Mouse (Mus musculus): ENCODE measurements around the gene Tnfrsf14. TPM values are rescaled to one million over a fixed set of nuclear protein-coding genes. Genes with fewer than 3 reads are reported as not detected.
A peak's percentile ranks its signal among the peaks of the same experiment; 100 is the strongest.

Gene Tnfrsf14
- polyA plus RNA-seq, 1 experiment: 19.4 TPM

DNA sequence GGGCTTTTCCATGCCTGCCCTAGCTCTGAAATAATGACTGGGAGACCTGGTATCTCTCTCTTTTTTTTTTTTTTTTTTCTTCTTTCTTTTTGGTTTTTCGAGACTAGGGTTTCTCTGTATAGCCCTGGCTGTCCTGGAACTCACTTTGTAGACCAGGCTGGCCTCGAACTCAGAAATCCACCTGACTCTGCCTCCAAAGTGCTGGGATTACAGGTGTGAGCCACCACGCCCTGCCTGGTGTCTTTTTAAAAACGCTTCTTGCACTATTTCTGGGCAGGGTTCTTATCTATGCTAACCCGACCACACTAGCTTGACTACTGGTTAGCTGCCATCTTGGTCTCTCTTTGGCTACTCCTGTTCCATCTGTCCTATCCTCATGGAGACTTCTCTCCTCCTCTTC lies 19.9 kb downstream of the Tnfrsf14 start:
- Histone ChIP-seq H3K36me3 (ENCODE audit: control insufficient read depth, insufficient read depth, low read length) (no peaks in the 10 kb centered on the region), H3K4me3 (ENCODE audit: insufficient read depth, low read depth, low read length) (no peak overlapping the region), H3K4me1 (ENCODE audit: control insufficient read depth, insufficient read depth, low read length) (no peaks in the 10 kb centered on the region), H3K27ac (ENCODE audit: insufficient read depth, low read depth, low read length) (no peak overlapping the region), H3K27me3 (replicated peaks; ENCODE audit: control insufficient read depth, insufficient read depth, low read length) (no peaks in the 10 kb centered on the region)
- TF ChIP-seq POLR2A (IDR thresholded peaks at IDR 0.05; ENCODE audit: low read depth, low read length) (no peak), CTCF (conservative IDR thresholded peaks at IDR 0.05; ENCODE audit: insufficient read depth, insufficient read length, low read depth, low read length) (no peak)
- WGBS: 91% methylated on average over 5 of the region's 5 CpGs
- no peak for DNase-seq

DNA sequence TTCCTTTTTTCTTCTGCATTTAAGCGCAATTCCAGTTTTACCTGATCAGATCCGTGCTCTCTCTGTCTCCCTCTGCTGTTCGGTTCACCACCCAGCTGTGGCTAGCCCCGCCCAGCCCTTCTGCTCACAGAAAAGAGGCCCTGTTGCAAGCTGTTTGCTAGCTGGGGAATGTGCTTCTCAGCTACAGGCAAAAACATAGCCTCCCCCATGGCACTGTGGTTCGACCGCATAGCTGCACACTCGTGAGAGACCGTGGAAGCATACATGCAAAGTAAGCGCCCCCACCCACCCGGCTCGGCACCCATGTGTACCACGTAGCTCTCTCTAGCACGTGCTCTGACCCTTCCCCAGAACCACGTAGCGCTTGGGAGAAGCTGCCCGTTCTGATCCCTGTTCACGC lies 20.5 kb downstream of the Tnfrsf14 start:
- Histone ChIP-seq H3K36me3 (ENCODE audit: control insufficient read depth, insufficient read depth, low read length) (no peaks in the 10 kb centered on the region), H3K27ac (ENCODE audit: insufficient read depth, low read depth, low read length) (no peak overlapping the region), H3K4me1 (ENCODE audit: control insufficient read depth, insufficient read depth, low read length) (no peaks in the 10 kb centered on the region), H3K27me3 (replicated peaks; ENCODE audit: control insufficient read depth, insufficient read depth, low read length) (no peaks in the 10 kb centered on the region), H3K4me3 (ENCODE audit: insufficient read depth, low read depth, low read length) (no peak overlapping the region)
- WGBS: 38% methylated on average over 17 of the region's 17 CpGs
- DNase-seq: peak; percentile 73
- TF ChIP-seq CTCF (conservative IDR thresholded peaks at IDR 0.05; ENCODE audit: insufficient read depth, insufficient read length, low read depth, low read length) (peak; percentile 85), POLR2A (IDR thresholded peaks at IDR 0.05; ENCODE audit: low read depth, low read length) (no peak)

DNA sequence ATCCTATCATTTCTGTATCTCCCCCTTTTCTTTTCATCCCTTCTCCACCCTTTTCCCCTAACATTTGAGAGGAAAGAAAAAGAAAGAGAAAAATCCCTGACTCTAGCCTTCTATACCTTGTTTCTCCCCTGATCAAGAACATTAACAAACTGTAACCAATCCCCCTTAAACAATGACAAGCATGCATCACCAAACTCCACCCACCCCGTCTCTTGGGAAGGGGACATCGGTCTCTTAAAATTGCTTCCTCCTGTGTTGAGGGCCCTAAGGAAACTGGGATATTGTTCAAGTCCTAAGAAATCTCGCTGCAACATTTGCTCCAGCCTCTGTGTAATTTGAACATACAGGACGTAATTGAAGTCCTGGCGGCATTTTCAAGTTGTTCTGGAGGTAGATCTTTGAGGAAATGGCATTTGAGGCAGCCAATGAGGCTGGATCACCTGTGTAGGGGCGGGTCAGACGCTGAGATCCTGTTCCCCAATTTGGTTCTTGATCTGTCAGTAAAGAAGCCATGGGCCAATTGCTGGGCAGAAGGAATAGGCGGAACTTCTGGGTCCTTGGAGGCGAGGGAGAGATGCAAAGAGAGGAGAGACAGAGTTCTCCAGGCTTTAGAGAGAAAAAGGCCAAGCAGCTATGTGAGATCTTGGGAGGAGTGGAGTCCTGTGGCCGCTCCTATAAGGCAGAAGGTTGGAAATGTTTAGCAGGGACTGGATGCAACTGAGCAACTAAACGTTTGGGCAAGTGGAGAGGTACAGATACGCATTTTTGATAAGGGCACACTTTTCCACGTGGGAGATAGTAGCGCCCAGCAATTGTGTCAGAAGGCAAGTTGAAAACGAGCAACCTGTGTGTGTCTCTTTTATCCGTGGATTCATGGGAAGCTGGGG lies 23.9 kb downstream of the Tnfrsf14 start:
- Histone ChIP-seq H3K27me3 (replicated peaks; ENCODE audit: control insufficient read depth, insufficient read depth, low read length) (no peaks in the 10 kb centered on the region), H3K27ac (ENCODE audit: insufficient read depth, low read depth, low read length) (no peak overlapping the region), H3K4me3 (ENCODE audit: insufficient read depth, low read depth, low read length) (no peak overlapping the region; the same call in 1 of the 2 replicates), H3K36me3 (ENCODE audit: control insufficient read depth, insufficient read depth, low read length) (no peaks in the 10 kb centered on the region), H3K4me1 (ENCODE audit: control insufficient read depth, insufficient read depth, low read length) (no peaks in the 10 kb centered on the region)
- 2% methylated on average over 16 of the region's 16 CpGs for WGBS
- peak; percentile 94 for DNase-seq
- TF ChIP-seq CTCF (conservative IDR thresholded peaks at IDR 0.05; ENCODE audit: insufficient read depth, insufficient read length, low read depth, low read length) (no peak), POLR2A (IDR thresholded peaks at IDR 0.05; ENCODE audit: low read depth, low read length) (no peak)

DNA sequence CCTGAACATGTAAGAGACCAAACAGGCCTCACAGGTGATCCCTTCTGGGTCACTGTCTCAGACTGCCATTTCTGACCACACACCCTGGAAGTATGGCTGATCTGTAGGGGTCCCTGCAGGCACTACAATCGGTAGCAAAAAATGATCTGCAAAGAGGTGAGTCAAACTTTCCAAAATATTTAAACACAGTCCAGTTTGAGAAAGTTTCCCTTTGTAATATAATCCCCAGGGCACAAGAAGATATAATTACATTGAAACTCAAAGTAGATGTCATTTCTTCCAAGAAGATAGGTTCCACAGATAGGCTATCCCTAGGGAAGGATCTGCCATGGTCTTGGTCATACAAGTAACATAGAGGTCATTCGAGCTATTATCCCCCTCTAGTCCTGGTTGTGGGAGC lies 26.0 kb downstream of the Tnfrsf14 start:
- TF ChIP-seq POLR2A (IDR thresholded peaks at IDR 0.05; ENCODE audit: low read depth, low read length) (no peak), CTCF (conservative IDR thresholded peaks at IDR 0.05; ENCODE audit: insufficient read depth, insufficient read length, low read depth, low read length) (no peak)
- DNase-seq: no peak
- WGBS: 84% methylated on average over 2 of the region's 2 CpGs

DNA sequence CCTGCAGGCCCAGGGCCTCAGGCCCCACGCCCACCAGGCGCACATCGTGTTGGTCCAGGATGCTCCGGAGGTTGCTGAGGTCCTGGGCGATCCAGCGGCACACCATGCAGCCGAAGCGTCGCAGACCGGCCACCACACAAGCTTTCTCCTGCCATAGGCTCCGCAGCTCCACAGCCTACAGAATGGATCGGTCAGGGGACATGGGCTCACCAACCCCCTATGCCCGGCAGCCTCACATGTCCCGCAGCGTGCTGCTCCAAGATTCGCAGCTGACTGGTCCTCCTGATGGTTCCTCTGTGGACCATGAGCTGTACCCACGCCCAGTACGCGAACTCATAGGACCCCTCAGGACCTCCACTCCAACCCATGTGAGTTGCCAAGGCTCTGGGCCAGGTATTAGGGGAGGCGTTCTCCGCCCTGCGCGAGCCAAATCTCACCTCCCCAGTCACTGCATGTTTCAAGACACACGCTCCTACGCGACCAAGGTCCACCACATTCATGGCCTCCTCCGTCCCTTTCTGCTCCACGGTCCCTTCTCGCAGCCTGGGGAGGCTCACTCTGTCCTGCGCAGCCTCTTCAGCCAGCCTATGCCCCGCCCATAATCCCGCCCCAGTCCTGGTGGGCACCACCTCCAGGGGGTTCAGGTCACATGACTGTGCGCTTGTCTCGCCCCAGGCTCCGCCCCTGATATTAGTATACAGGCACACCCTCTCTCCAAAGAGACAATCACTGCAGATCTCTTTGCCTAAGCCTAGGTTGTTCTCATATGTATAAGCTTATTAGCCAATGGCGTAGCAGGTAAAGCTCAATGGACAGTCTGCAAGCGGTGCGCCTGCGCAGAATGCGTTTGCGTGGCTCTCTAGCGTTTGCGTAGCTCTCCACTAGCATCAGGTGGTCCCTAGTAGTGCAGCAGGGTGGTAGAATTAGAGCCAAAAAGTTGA lies 29.6 kb downstream of the Tnfrsf14 start, which contains the start of gene Fam213b:
Gene Fam213b, minus strand, starts transcription at position 630 of the 941 bp plus-strand sequence.
- 0 out of 2 replicates have a peak, but pooled peaks have one; percentile 0 for TF ChIP-seq CTCF (conservative IDR thresholded peaks at IDR 0.05; ENCODE audit: insufficient read depth, insufficient read length, low read depth, low read length)
- peak; percentile 79 for TF ChIP-seq POLR2A (IDR thresholded peaks at IDR 0.05; ENCODE audit: low read depth, low read length)
- Histone ChIP-seq H3K27me3 (replicated peaks; ENCODE audit: control insufficient read depth, insufficient read depth, low read length) (no peaks in the 10 kb centered on the region), H3K4me1 (ENCODE audit: control insufficient read depth, insufficient read depth, low read length) (peaks cover 7% of the 10 kb centered on the region), H3K27ac (ENCODE audit: insufficient read depth, low read depth, low read length) (no peak within 1 kb of the TSS), H3K4me3 (ENCODE audit: insufficient read depth, low read depth, low read length) (peak within 1 kb of the TSS; percentile 76), H3K36me3 (ENCODE audit: control insufficient read depth, insufficient read depth, low read length) (no peaks in the 10 kb centered on the region)
- peak; percentile 88 for DNase-seq
- WGBS: 4% methylated on average over 43 of the region's 43 CpGs

More for the DNA sequence above, 26.0 kb downstream of the Tnfrsf14 start:
- H3K27me3 ChIP-seq (replicated peaks; ENCODE audit: control insufficient read depth, insufficient read depth, low read length): no peaks in the 10 kb centered on the region
- no peak overlapping the region for H3K27ac ChIP-seq (ENCODE audit: insufficient read depth, low read depth, low read length)
- H3K4me3 ChIP-seq (ENCODE audit: insufficient read depth, low read depth, low read length): no peak overlapping the region
- H3K4me1 ChIP-seq (ENCODE audit: control insufficient read depth, insufficient read depth, low read length): peaks cover 7% of the 10 kb centered on the region
- H3K36me3 ChIP-seq (ENCODE audit: control insufficient read depth, insufficient read depth, low read length): no peaks in the 10 kb centered on the region

DNA sequence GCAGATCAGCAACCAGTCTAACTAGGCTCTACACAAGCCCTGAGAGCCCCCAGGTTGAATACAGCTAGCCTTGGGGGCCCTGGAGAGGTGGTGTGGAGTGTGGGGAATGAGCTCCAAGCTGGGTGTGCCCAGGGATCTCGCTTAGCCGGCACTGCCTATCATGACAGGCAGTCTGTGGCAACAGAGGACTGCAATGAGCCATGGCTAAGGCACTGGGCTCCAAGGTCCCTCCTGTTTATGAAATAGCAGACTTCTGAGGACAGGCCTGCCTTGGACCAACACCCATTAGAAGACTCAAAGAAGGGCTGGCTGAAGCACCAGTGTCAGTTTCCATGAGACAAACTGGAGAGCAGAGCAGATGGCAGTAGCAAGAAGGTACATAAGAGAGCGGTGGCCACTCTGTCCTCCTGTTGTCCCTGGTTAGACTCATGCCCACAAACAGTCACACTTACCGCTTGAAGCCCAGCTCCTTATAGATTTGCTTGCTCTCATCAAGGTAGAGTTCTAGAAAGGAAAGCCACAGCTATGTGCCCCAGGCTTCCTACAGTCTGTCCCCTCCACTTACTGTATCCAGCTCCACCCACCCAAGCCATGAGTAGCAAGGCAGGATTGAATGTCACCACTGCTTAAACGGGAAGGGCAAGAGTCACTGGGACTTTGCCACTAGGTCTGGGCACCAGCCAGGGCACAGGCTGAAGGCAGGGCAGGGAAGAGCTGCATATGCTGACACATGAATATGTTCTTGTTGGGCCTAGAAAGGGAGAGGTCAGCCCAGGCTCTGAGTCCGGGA lies 30.5 kb downstream of the Tnfrsf14 start:
- Histone ChIP-seq H3K36me3 (ENCODE audit: control insufficient read depth, insufficient read depth, low read length) (no peaks in the 10 kb centered on the region), H3K27me3 (replicated peaks; ENCODE audit: control insufficient read depth, insufficient read depth, low read length) (no peaks in the 10 kb centered on the region), H3K4me3 (ENCODE audit: insufficient read depth, low read depth, low read length) (peak overlapping the region; percentile 76), H3K4me1 (ENCODE audit: control insufficient read depth, insufficient read depth, low read length) (peaks cover 7% of the 10 kb centered on the region), H3K27ac (ENCODE audit: insufficient read depth, low read depth, low read length) (no peak overlapping the region)
- 68% methylated on average over 6 of the region's 6 CpGs for WGBS
- DNase-seq: peak; percentile 20
- TF ChIP-seq CTCF (conservative IDR thresholded peaks at IDR 0.05; ENCODE audit: insufficient read depth, insufficient read length, low read depth, low read length): no peak
- TF ChIP-seq POLR2A (IDR thresholded peaks at IDR 0.05; ENCODE audit: low read depth, low read length): no peak
